Mouse (Mus musculus) common myeloid progenitor, adult 5-6 weeks (primary cell): ENCODE measurements around the gene Nop58. TPM values are rescaled to one million over a fixed set of nuclear protein-coding genes. Genes with fewer than 3 reads are reported as not detected.
"Not testable (repeated sequence)": the region's sequence is repeated elsewhere in the genome, so short reads cannot be mapped to it uniquely, and the experiment has no call there.

Source experiments
- ATAC-seq: replicated peaks from 2 replicates; pipeline ENCODE4 v1.8.0; 2016; ENCODE audit warnings: low read depth, mild to moderate bottlenecking, moderate TSS enrichment, inconsistent platforms; ENCODE audit not compliant: poor library complexity, severe bottlenecking
- total RNA-seq: library from RNA; stranded (forward); fragments of 200-1000, 187-1606 nt; gene quantifications from 2 replicates; pipeline ENCODE4 v1.2.3, GENCODE M21; 2017

Nop58 gene
- total RNA-seq, result 2,005 and 2,043 TPM in 2 replicates

DNA sequence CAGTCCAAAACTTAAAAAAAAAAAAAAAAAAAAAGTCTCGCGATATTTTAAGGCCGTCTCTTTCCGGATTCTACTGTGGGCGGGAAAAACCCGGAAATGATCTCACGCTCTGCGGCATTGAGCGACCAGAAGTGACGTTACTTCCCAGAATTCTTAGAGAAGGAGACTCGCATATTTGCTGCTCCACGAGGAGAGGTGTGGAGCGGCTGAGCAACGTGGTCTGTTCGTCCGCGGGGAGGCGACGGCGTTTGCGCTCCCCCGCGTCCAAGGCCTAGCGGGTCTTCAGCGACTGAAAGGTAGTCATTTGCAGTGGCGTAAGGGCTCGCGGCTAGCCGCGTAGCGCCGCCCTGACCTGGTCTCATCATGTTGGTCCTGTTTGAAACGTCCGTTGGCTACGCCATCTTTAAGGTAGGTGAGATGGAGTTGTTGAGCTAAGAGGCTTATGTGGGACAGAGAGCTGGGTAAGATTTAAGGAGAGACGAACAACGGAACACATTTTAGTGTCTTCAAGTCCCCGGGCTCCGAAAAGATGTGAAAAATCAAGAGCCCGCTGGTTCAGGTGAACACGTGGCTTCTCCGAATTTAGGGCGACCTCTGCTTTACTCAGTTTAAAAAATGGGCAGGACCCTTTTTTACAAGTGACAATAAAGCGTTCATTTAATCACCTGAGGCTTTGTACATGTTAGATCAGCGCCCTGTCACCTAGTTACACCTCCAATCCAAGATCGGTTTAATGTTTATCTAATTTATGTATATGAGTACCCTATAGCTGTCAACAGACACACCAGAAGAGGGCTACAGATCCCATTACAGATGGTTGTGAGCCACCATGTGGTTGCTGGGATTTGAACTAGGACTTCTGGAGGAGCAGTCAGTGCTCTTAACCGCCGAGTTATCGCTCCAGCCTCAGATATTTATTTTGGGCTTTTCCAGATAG lies at the start of gene Nop58:
Gene Nop58, plus strand, starts transcription at position 153 of the 937 bp plus-strand sequence.
- peak; percentile 97 for ATAC-seq

GRCm38 (mm10) chr1:59636349-59636748 lies 48.4 kb upstream of the Nop58 start:
- no peak for ATAC-seq

GRCm38 (mm10) chr1:59638371-59638770 lies 46.4 kb upstream of the Nop58 start:
- no peak for ATAC-seq

DNA sequence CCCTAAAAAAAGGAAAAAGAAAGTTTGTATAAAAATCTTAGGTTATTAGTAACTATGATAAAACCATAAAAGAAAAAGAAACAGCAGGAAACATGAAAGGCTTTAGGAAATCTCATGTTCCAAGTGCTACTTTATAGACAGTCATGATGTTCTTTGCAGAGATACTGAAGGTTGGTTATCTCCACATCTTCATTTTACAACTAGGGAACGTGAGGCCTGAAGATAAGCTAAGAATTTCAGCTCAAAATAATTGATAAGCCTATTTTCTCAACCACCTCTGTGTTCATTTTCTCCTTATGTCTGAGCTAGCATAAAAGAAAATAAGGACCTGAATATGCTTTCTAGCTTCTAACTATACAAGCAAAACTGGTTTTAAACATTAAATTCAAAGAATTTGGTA lies 42.3 kb upstream of the Nop58 start:
- ATAC-seq, result no peak

GRCm38 (mm10) chr1:59646502-59646901 lies 38.3 kb upstream of the Nop58 start:
- ATAC-seq, result not testable (repeated sequence)

DNA sequence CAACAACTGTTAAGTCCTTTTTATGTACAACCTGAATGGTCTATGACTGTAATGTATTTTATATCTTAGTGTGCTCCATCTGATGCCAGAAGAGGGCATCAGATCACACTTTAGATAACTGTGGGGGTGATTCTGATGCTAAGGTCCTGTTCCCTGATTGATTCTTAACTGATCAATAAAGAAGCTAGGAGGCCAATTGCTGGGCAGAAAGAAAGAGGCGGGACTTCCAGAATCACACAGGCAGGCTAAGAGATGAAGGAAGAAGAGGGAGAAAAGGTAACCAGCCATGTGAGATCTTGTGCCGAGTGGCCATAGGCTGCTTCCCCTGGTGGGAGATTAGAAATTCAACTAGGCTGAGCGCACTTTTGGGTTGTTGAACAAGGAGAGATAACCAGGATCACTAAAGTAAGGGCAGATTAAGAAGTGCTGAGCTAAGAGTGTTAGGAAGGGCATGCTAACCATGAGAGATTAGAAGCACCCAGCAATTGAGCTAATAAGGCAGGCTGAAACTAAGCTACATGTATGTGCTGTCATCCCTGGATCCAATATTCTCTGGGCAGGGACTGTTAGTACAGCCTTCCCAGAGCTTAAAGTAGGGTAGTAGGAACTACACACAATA lies 33.5 kb upstream of the Nop58 start:
- ATAC-seq, result no peak

GRCm38 (mm10) chr1:59653243-59653911 lies 31.4 kb upstream of the Nop58 start:
- no peak for ATAC-seq

DNA sequence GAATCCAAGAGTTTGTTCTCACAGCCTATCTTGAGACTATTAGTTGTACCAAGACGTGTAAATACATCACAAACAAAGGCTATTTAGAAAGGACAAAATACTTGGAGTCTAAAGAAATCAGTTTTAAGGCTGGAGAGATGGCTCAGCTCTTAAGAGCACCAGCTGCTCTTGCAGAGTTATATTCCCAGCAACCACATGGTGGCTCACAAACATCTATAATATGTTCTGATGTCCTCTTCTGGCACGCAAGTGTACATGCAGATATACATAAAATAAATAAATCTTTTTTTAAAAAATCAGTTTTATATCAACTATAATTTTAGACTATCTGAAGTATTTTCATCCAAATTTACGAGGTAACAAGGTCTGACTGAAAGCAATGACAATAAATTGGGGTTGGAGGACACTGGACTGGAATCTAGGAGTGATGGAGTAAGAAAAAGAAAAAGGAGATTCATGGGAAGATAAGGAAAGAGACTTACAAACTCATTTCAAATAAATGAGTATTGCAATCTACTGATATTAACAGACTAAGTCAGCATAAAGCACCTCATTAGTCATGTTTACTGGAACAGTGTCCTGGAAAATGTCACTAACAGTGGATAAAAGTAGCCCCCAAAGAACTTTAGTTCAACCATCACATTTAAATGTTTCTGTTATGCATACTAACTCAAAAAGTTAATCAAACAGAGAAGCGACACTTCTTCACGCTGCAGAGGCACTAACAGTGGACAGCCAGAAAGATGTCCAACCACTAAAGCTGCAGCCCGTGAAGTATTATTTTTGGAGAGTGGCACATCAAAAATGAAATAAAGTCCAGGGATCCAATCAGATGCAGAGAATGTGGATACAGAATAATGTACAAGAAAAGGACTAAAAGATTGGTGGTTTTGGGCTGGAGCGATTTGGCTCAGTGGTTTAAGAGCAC lies 28.3 kb upstream of the Nop58 start:
- no peak for ATAC-seq

DNA sequence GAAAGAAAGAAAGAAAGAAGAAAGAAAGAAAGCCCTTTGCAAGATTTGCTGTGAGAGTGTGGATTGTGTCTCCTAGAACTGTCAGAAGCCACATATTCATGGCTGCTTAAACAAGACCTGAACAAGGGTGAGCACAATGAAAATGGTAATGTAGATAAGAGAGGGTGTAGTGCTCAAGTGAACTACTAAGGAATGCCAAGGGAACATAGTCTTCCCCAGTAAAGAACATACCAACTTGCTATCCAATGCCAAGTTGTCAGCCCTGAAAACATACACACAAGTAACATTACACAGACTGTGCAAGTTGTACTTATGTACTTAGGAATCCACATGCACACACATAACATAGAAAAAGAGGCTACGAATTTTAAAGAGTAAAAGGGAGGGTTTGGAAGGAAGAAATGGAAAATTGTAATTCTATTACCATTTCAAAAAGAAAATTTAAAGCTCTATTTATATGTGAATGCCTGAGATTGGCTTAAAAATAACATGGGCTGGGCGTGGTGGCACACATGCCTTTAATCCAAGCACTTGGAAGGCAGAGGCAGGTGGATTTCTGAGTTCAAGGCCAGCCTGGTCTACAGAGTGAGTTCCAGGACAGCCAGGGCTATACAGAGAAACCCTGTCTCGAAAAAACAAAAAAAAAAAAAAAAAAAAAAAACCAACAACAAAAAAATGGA lies 21.2 kb upstream of the Nop58 start:
- ATAC-seq, result no peak

DNA sequence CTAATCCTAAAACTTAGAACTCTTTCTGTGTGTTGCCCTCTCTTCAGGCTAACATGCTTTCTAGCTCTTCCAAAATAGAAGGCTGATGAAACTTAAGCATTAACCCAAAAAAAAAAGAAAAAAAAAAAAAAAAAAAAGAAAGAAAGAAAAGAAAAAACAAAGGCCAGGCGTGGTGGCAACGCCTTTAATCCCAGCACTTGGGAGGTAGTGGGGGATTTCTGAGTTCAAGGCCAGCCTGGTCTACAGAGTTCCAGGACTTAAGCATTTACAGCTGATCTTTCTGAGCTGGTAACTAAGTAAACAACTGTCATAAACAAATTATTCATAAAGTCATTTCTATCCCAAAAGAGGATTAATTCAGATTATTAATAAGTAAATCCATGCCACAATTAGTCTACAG lies 15.9 kb upstream of the Nop58 start:
- no peak for ATAC-seq

DNA sequence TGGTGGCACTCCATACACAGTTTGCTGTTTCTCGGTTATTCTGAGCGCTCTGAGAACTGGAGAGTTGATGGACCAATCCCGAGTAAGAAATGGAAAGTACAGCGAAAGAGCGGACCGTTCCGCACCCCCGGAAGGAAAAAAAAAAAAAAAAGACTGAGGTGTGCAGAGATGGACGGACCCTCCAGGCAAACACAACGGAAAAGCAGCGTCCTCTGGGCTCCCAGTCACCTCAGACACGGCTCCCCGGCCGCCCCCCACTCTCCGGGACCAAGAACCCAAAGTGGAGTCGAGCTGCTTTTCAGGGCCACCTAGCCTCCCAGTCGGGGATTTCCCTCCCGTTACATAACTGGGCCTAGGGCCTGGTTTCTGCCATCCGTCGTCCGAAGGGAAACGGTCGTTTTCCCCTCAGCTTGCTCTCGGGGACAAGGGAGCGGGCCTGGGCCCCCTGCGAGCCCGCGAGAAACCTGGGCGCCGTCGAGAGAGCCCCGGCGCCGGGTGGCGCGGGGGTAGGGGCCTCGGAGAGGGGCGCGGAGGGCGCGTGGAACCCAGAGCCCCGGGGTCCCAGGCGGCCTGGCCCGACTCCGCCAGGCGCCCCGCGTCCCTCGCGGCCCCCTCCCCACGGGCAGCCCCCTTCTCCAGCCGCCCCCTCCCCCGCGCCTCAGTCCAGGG lies 14.7 kb upstream of the Nop58 start:
- ATAC-seq, result peak; percentile 23

DNA sequence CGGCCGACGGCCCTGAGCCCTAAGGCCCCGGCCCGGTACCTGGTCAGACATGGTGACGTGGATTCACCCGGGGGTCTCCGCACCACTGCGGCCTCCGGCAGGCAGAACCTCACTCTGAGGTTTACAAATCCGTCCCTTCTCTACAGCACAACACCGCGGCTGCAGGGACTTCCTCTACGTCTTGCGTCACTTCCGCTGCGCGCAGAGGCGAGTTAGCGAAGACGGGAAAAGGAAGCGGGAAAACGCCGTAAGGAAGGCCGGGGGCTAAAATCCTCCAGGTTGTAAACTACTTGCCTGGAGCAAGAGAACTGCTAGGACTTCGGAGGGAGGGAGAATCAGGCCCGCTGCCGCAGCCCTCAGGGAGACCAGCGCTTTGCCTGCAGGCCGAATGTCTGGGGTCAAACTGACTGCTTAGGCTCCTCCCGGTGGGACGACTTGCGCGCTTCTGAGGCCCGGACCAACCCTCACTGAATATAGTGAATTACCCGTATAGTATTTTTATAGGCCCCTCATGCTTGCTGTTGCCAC lies 14.1 kb upstream of the Nop58 start, which contains the start of gene Sumo1:
Gene Sumo1, minus strand, starts transcription at position 194 of the 528 bp plus-strand sequence.
- ATAC-seq, result peak; percentile 95

GRCm38 (mm10) chr1:59673661-59674060 lies 11.1 kb upstream of the Nop58 start:
- ATAC-seq, result no peak

DNA sequence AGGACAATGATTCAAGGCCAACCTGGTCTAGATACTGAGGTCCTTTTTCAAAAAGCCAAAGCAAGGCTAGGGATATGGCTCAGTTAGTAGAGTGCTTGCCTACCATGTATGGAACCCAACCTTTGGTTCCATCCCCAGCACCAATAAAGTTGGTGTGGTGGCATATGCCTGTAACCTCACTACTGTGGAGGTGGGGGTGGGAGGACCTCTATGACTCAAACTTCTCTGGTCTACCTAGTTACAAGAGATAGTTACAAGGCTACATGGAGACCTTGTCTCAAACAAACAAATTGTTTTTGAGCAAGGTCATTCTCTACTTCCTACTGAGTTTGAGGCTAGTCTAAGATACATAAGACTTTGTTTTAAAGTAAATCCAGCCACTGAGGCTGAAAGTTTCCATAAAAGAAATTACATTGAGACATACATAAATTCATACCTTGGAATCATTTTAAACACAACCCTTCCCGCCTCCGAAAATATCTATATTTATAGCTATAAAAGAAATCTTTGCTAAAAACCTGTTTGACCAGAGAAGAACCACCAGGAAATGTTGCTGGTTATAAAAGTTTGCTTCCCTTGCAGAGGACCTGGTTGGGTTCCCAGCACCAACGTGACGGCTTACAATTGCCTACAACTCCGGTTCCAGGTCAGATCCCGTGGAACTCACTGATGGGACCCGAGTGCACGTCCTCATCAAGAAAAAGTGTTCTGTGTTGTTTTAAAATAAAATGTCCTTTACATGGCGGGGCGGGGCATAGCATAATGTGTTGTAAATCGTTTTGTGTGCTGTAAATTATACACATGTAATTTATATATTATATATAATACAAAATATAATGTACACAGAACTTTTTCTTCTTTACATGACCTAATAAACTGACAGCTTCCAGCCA lies 599 bp upstream of the Nop58 start:
- ATAC-seq, result peak; percentile 28

DNA sequence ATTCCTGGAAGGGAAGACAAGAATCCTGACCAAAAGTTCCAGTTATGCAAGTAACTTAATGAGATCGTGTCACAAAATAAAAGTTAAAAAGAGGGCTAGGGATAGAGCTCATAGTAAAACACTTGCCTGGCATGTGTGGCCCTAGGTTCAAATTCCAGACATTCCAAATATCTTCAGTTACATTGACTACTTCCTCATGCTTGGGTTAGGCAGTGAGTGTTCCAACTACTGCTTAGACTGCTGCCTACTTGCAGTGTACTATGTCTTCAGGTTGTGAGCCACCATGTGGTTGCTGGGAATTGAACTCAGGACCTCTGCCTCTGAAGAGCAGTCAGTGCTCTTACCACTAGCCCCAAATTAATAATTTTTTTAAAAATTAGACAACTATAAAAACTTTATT lies 2.7 kb downstream of the Nop58 start:
- no peak for ATAC-seq

- ATAC-seq, result no peak
These were observed 5.7 kb downstream of the Nop58 start for GRCm38 (mm10) chr1:59690467-59690866.

- ATAC-seq, result no peak
These were observed 13.0 kb downstream of the Nop58 start for GRCm38 (mm10) chr1:59697751-59698150.
